14 mouse cellular contexts compared by ENCODE assay signal in the genomic region with DNA sequence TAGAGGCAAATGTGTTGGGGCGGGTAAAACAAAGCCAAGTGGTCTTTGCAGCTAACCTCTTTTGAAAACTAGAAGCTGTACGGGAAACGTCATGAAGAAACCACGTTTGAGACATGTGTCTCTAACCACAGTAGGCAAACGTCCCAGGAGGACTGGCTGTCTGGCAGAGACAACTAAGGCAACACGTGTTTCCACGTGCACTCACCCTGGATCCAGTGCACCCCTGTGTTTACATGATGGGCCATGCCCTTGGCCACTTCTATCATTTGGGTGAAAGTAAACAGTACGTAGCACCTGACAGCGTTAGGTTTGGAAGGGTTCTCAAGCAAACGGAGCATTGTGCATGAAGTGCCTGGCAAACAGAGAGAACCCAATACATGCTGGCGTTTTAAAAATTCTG. TPM values are rescaled to one million over a fixed set of nuclear protein-coding genes. Genes with fewer than 3 reads are reported as not detected.
DNase-seq lines count a peak whose midpoint lies in the region; ATAC-seq and TF ChIP-seq lines count a peak whose summit lies in the region.
"Had no signal": no experiment of that assay in that cellular context is flagged by ENCODE, and none has a peak within 500 bp of the region (broad histone marks: within the 10 kb centered on the region; RNA-seq: fewer than 3 reads in every experiment).

No protein-coding gene starts in this region.

- H3K9ac ChIP-seq in heart, embryonic 11.5 days (ENCODE audit: low read depth, low read length) = no peak overlapping the region
- H3K9ac ChIP-seq: heart, embryonic 15.5 days; kidney, embryonic 15.5 days; limb, embryonic 12.5 days had no signal

- no peak for ATAC-seq in heart, embryonic 11.5 days (replicated peaks; ENCODE audit: insufficient number of reproducible peaks, low FRiP score, low TSS enrichment)

- no peaks in the 10 kb centered on the region for H3K27me3 ChIP-seq in heart, embryonic 11.5 days (ENCODE audit: control insufficient read depth, insufficient read depth, low read length)
- H3K27me3 ChIP-seq in small intestine, adult 2 months (ENCODE audit: control insufficient read depth, insufficient read depth, low read length) = no peaks in the 10 kb centered on the region
- H3K27me3 ChIP-seq: heart, embryonic 15.5 days had no signal

- 64% methylated on average over 11 of the region's 11 CpGs for WGBS in heart, embryonic 11.5 days (ENCODE audit: insufficient replicate concordance)
- WGBS in small intestine, adult 2 months = 57% methylated on average over 11 of the region's 11 CpGs

- no peaks in the 10 kb centered on the region for H3K36me3 ChIP-seq in heart, embryonic 11.5 days (ENCODE audit: control insufficient read depth, insufficient read depth, low read length)
- H3K36me3 ChIP-seq in small intestine, adult 2 months (ENCODE audit: control insufficient read depth, insufficient read depth, low read length) = no peaks in the 10 kb centered on the region
- H3K36me3 ChIP-seq: heart, embryonic 15.5 days; kidney, embryonic 15.5 days; limb, embryonic 12.5 days had no signal

- H3K4me2 ChIP-seq in heart, embryonic 11.5 days = no peak overlapping the region
- H3K4me2 ChIP-seq: heart, embryonic 15.5 days; kidney, embryonic 15.5 days; limb, embryonic 12.5 days had no signal

- TF ChIP-seq CTCF in small intestine, adult 2 months (IDR thresholded peaks at IDR 0.05; ENCODE audit: extremely low read depth, insufficient read length, insufficient replicate concordance, low read depth, low read length) = no peak

- no peak overlapping the region for H3K27ac ChIP-seq in heart, embryonic 11.5 days (ENCODE audit: low read depth, low read length)
- H3K27ac ChIP-seq in small intestine, adult 2 months (ENCODE audit: insufficient read depth, low read depth, low read length) = peak overlapping the region; percentile 53; the same call in 1 of the 2 replicates
- H3K27ac ChIP-seq: heart, embryonic 15.5 days; kidney, embryonic 15.5 days; limb, embryonic 12.5 days had no signal

- H3K4me1 ChIP-seq in heart, embryonic 11.5 days (ENCODE audit: control insufficient read depth, insufficient read depth, low read length) = 0 out of 2 replicates have a peak, but pooled peaks cover 2% of the 10 kb centered on the region
- H3K4me1 ChIP-seq in small intestine, adult 2 months (ENCODE audit: control insufficient read depth, insufficient read depth, insufficient read length, low read length) = peaks cover 7% of the 10 kb centered on the region; the same call in 1 of the 2 replicates

- DNase-seq in heart, adult 18-20 months = peak; percentile 38 to 40
- DNase-seq in A20 (ENCODE audit: low read depth, low spot score) = peak; percentile 60
- DNase-seq in adrenal gland, postnatal 25 days = peak; percentile 22
- no peak for DNase-seq in urinary bladder, postnatal 25 days (ENCODE audit: low spot score)
- no peak for DNase-seq in frontal cortex, postnatal 25 days (ENCODE audit: low spot score in 2 of 2)
- DNase-seq in spleen, postnatal 14 days (ENCODE audit: low spot score in 2 of 2) = no peak
- DNase-seq: layer of hippocampus, adult 9-11 months; retina, postnatal 1 day had no signal

- no peak overlapping the region for H3K4me3 ChIP-seq in heart, embryonic 11.5 days (ENCODE audit: low read depth, low read length)
- no peak overlapping the region for H3K4me3 ChIP-seq in small intestine, adult 2 months (ENCODE audit: low read depth, low read length)
- H3K4me3 ChIP-seq: erythroblast, embryonic 14.5 days; heart, embryonic 15.5 days; kidney, embryonic 15.5 days; limb, embryonic 12.5 days had no signal

- TF ChIP-seq POLR2A in small intestine, adult 2 months (IDR thresholded peaks at IDR 0.05; ENCODE audit: low read depth, low read length) = no peak

- H3K9me3 ChIP-seq in heart, embryonic 11.5 days (replicated peaks; ENCODE audit: control insufficient read depth, low read length) = no peaks in the 10 kb centered on the region
- H3K9me3 ChIP-seq: heart, embryonic 15.5 days; kidney, embryonic 15.5 days; limb, embryonic 12.5 days had no signal

RNA-seq across cellular contexts. Expression of a gene that starts 2.9 kb away (rescaled TPM):
- 1 to 10 TPM; 2.5 to 2.7 TPM for total RNA-seq in heart, adult 18-20 months (2021)
- 5.4 and 7.2 TPM in 2 replicates for polyA plus RNA-seq in heart, embryonic 11.5 days (2014; fragmentation: Nextera tagmentation; extraction: Ambion mirVana)
- 2.2 and 5.2 TPM in 2 replicates for total RNA-seq in adrenal gland, postnatal 25 days (2021)
- 0.32 TPM in 1 of 2 replicates, not detected in the other for polyA plus RNA-seq in small intestine, adult 2 months (2012; rRNA removed)
- polyA plus RNA-seq: erythroblast, embryonic 14.5 days had no signal

Comparison
In these comparisons a context has a peak if more than half of its experiments do, and no peak if none do; other contexts are left out.
1. DNase-seq: peak in heart, adult 18-20 months (2 of 2), A20 (single experiment) and adrenal gland, postnatal 25 days (single experiment); none in urinary bladder, postnatal 25 days (single experiment), frontal cortex, postnatal 25 days (0 of 2) and spleen, postnatal 14 days (0 of 2).